Mouse (Mus musculus): ENCODE data around the gene Ncmap.

Ncmap gene

DNA sequence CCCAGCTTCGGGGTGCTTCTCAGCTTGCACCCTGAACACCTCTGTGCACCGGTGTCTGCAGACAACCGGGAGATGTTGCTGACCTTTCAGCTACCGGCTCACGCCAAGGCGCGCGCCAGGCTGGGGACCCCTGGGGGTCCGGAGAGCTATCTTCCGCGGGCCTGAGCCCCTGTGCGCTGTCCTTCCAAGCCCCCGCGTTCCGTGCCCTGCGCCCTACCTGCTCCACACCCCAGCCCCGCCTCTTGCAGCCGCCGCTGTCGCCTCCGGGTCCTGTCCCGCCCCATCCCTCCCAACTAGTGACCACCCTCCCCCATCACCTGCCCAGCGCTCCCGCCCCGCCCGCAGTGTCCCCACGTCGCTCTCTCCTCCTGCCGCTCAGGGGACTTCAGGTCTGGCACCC is at the start of gene Ncmap:
TSS of gene Ncmap (minus strand) at position 237 of the 400 bp plus-strand sequence.
- peak; percentile 29 for DNase-seq (ENCODE audit: extremely low spot score, low spot score)

DNA sequence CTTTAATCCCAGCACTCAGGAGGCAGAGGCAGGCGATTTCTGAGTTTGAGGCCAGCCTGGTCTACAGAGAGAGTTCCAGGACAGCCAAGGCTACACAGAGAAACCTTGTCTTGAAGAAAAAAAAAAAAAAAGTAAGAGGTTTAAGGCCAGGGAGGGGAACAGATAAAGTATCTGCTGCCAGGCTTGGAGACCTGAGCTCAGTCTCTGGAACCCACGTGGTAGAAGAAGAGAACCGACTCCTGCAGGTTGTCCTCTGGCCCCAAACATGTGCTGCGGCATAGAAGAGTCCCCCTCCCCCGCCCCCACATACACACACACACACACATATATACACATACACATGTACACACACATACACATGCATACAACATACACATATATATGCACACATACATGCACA is 44.4 kb upstream of the Ncmap start:
- DNase-seq (ENCODE audit: extremely low spot score, low spot score): no peak

DNA sequence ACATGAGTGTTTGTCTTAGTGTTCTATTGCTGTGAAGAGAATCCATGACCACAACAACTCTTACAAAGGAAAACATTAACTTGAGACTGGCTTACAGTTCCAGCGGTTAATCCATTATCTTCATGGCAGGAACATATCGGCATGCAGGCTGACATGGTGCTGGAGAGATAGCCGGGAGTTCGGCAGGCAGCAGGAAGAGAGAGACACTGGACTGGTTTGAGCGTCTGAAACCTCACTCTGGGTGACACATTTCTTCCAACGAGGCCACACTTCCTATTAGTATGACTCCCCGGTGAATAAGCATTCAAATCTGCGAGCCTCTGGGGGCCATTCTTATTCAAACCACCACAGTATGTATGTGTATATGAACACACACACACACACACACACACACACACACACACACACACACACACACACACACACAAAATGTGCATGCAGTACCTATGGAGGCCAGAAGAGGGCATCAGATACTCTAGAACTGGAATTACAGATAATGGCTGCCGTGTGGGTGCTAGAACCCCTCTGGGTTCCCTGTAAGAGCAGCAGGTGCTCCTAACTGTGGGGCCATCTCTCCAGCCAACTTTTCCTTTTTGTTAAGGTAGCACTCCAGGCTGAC is 42.0 kb upstream of the Ncmap start:
- DNase-seq (ENCODE audit: extremely low spot score, low spot score): peak; percentile 47

DNA sequence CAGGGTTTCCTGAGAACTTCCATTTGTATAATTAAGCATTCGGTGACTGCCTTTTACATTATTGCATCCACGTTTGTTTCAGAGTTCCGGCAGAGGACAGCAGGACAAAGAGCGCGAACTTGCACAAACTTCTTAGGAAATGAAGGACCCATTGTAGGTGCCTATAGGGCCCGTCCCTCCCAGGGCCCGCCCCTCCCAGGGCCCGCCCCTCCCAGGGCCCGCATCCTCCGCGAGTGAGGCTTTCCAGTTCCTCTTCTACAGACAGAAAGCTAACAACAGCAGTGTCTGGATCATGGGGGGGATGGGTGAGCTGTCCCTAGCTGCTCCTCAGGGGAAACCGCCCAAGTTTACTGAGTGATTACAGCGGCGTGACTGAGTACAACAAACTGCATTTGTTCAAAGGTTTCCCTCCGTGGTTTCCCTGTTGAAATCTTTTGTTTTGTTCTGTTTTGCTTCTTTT is 41.2 kb upstream of the Ncmap start:
- peak; percentile 76 for DNase-seq (ENCODE audit: extremely low spot score, low spot score)

DNA sequence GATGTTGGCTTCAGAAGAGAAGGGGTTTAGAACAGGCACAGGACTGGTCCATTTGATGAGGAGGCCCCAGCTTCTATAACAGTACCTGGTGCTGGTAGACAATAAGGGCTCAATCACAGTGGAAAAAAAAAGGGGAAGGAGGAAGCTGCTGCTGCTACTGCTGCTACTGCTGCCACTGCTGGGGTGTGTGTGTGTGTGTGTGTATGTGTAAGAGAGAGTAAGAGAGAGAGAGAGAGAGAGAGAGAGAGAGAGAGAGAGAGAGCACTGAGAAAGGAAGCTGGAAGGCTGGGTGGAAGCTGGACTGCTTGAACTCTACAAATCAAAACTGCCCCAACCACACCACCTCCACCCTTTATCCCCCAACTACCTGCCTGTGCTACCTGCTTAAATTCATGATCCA is 39.9 kb upstream of the Ncmap start:
- no peak for DNase-seq (ENCODE audit: extremely low spot score, low spot score)

DNA sequence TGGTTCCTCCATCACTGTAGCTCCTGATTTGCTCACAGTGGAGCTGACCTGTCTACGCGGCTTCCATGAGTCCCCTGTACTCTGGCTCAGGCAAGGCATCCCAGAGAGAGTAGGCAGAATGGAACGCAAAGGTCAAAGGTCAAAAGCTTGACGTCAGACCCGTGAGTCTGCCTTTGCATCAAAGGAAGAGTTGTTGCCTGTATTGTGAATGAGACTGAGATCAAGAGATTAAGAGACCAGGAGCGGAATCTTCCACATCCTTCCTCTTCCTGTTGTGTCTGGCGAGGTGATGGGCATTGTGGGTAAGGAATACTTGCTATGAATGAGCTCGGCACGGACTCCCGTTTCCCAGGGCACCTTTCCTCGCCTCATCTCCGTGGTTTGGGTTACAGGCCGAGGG is 38.3 kb upstream of the Ncmap start:
- DNase-seq (ENCODE audit: extremely low spot score, low spot score): no peak

DNA sequence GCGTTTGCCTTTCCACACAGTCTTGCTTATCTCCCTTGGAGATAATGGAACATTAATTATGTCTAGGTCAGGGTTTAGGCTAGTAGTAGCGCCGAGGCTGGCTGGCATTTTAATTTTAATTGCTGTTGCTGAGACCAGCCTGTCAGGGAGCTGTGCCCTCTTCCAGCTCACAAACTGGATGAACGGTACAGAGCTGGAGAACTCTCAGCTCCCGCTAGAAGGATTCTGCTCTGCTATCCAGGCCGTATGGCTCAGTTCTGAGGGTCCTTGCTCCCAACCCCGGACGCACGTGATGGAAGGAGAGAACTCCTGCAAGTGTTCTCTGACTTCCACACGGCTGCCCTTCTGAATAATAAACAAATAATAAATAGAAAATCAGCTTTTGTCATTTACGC is 36.4 kb upstream of the Ncmap start:
- no peak for DNase-seq (ENCODE audit: extremely low spot score, low spot score)

DNA sequence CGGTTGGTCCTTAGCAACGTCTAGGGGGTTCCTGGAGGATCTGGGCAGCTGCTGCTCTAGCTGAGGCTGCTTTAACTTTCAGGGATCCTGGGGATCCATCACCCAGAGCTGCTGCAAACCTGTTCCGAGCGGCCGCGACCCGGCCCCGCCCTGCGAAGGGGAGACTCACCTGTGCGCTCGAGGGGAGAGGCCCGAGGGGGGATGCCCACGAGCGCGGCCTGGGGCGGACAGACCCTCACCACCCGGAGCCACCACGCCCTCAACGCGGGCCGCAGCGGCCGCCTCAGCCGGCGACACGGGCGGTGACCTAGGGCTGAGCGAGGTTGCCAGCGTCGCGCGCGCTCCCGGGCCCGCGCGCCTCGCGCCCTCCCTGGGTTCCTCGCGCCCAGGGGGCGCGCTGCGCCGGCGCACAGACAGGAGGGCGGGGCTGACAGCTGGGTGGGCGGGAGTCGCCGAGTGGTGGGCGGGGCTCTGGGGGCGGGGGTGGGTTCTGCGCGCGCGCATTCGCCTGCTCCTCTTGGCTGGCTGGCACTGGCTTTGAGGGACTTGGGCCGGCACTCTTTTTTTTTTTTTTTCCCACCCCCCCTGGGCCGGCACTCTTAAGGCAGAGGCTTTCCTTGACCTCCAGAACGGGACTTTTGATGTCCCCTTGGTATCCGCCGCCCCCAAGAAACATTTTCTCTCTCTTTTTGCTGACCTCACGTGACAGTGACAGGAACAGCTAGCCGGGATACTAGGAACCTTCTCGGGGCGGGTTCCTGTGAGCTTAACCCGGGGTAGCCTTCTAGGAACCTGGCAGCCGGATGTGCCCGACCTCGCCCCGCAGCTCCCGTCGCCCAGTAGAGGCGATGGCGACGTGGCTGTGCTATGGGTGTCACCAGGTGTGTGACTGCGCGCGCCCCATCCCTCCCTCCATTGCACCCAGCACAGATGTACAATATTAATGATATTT is 35.7 kb upstream of the Ncmap start, which contains the start of gene Rcan3:
TSS of gene Rcan3 (minus strand) at position 411 of the 952 bp plus-strand sequence.
- DNase-seq (ENCODE audit: extremely low spot score, low spot score): peak; percentile 85

DNA sequence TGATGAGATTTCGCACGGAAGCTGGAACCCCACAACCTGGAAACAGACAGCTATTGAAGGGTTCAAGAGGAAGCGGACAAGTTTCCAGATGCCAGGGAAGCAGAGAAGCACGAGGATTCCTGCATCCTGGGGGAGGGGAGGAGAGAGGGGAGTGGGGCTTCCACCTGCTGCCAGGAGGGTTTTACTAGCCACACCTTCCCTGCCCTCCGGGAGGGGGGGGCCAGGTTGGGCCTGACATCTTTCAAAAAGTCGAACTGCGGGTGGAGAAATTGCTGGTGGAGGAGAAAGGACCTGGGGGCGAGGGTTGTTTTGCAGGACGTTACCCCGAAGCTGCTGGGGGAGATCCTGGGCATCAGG is 35.0 kb upstream of the Ncmap start:
- DNase-seq (ENCODE audit: extremely low spot score, low spot score): no peak

DNA sequence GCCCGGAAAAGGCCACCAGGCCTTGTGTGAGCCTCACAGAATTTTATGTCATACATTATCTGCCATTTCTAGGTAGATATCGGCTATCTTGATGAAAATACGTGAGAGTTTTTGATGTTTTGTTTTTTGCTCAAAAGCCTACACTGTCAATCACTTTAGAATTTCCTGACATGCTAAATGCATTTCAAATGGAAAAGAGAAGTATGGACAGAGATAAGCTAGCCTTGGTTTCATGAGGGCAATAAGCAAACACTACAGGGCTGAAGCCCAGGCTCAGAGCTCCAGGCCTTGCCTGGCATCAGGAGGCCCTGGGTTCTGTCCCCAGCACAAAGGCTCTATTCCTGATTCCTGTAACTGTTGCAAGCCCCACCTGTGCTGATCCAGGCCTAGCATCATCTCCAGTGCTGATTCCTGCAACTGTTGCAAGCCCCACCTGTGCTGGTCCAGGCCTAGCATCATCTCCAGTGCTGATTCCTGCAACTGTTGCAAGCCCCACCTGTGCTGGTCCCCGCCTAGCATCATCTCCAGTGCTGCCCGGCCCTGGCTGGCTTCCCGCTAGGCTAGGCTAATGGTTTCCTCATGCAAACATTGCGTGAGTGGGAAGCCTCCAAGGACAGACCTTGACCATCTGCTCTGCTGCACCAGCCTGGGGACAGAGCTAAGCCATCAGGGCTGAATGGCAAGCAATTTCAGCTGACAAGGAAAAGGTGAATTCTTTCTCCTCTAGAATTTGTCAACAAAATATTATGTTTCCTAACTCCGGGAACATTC is 32.1 kb upstream of the Ncmap start:
- DNase-seq (ENCODE audit: extremely low spot score, low spot score): no peak

DNA sequence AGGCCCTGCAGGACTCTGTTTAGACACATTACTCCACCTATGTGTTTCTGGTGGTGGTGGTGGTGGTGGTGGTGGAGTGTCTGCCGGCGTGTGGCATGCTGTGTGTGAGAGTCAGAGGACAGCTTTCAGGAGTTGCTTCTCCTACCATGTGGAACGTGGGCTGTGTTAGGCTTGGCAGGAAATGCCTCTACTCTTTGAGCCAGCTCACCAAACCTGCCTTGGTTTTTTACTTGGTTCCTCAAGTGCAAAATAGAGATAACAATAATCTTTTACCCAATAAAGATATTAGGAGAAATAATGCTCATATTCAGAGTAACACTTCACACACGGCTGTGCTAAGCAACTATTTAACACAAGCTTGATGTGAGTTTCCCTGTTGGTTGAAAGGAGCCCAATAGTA is 31.4 kb upstream of the Ncmap start:
- no peak for DNase-seq (ENCODE audit: extremely low spot score, low spot score)

DNA sequence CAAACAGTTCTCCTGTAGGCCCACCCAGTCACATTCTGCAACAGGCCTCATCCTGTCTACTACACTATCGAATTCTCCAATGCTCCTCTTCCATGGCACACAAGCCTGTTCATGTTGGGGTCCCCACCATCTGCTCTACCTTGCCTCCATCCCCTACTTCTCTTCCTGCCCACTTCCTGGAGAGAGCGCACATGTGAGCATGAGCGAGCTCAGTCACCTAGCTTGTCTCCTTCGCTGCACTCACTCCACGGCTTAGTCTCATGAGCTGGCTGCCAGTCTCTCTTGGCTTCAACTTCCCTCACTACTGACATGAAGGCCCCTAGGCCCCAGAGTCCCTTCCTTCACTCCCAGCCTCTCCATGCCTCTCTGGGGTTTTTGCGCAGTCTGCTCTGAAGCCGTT is 28.6 kb upstream of the Ncmap start:
- DNase-seq (ENCODE audit: extremely low spot score, low spot score): no peak

DNA sequence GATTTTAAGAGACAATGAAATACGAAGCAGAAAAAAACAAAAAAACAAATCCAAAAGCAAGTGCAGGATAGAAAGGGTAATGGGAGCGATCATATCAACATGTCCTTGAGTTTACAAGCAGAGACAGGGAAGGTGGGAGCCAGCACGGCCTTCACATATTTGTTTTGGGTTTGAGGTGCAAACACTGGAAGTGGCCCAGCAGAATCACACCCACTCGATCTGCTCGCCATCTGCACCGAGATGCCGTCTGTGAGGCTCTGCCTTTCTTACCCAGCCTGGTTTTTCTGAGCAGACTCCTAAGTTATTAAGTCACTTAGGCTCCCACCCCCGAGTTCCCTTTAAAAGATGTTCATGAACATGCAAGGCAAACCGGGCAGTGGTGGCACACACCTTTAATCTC is 27.6 kb upstream of the Ncmap start:
- DNase-seq (ENCODE audit: extremely low spot score, low spot score): no peak

DNA sequence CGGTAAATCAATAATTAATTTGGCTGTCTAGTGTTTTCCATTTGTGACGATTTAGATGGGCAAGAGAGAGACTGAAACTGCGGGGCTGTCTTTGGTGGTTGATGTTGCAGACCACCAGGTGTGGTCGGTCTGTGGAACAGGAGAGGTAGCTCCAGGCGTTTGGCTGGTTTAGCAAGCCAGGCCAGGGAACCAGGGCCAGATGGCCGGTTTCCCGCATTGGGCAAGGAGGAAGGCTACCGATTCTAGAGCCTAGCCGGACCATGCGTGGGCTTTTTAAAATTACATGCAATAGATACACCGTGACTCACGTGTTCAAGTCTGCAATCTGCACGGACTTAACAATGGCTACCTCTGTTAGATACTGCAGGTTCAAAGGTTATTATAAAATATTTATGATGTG is 22.9 kb upstream of the Ncmap start:
- no peak for DNase-seq (ENCODE audit: extremely low spot score, low spot score)

DNA sequence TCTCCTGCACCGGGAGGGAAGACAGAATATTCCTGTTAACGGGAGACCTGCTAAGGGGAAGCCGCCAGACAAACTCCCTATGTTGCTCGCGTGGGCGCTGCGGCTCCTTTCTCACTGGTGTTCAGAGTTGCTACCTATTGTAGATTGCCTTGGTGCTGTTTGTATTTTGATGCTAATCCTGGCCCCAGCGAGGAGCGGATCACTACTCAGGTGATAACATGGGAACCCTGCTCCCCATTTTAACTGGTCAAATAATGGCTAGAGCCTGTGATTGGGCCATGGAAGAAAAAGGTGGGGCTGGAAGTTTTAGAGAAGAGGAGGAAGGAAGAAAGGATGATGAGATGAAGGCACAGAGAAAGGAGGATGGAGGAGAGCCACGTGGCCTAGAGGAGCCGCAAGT is 22.4 kb upstream of the Ncmap start:
- DNase-seq (ENCODE audit: extremely low spot score, low spot score): no peak

DNA sequence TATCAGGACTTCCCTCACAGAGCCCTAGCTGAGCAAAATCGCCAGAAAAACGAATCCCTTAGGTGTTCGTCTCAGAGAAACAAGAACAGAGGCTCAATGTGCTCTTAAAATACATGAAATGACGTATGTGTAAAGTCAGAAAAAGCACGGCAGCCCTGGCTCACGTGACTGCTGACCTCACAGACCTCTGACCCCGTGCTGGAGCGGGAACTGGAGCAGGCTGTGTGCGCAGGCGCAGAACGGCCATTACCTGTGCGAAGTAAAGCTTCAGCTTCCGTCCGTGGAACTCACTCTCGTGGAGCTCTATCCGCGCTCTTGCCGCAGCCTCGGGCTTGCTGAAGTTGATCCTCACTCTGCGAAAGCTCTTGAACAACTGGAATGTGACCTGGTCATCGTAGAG is 22.0 kb upstream of the Ncmap start:
- no peak for DNase-seq (ENCODE audit: extremely low spot score, low spot score)

DNA sequence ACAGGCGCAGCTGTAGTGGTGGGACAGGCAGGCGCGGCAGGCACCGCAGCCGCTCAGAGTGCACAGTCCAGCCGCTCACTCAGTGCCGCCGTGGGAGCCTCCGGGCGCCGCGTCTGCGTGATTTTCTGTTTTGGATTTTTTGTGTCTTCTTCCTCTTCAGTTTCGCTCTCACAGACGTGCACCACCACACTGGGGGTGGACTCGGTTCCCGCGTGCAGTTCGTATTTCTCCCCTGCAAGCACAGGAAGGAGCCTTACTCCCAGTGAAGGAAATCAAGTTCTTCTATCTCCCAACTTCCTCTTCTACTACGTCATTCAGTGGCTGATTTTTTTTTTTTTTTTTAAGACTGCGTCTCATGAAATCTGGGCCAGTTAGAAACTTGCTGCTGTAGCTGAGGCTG is 18.3 kb upstream of the Ncmap start:
- no peak for DNase-seq (ENCODE audit: extremely low spot score, low spot score)

DNA sequence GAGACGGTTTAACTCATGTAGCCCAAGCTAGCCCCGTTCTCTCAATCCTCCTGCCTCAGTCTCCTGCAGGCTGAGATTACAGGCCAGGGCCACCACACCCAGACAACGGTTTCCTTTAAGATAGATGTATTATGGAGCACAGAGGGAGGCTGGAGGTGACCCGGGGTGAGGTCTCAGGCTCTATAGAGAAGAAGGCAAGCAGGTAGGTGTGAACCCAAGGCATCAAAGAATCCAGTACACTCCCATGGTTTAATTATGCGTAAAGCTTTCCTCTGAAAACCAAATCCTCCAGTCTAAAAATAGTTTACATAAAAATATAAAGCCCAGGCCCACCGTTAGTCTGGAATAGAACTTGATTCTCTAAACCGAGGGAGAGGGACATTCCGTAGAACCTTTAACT is 15.5 kb upstream of the Ncmap start:
- no peak for DNase-seq (ENCODE audit: extremely low spot score, low spot score)

DNA sequence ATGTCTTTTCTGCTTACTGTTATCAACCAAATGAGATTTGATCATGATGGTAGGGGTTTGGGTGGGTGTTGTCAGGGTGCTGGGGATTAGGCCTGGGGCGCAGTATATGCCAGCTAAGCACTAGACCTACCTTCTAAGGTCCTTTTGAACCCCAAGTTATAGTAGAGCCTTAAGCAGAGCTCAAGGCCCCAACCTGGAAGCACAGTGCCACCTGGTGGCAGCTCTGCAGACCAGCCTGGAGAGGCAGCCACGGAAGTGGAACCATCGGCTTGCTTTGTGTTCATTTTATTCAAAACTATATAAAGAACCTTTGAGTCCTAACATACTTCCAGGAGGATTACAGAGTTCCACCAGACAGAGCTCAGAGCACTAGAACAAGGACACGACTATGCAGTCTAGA is 13.6 kb upstream of the Ncmap start:
- peak; percentile 46 for DNase-seq (ENCODE audit: extremely low spot score, low spot score)

DNA sequence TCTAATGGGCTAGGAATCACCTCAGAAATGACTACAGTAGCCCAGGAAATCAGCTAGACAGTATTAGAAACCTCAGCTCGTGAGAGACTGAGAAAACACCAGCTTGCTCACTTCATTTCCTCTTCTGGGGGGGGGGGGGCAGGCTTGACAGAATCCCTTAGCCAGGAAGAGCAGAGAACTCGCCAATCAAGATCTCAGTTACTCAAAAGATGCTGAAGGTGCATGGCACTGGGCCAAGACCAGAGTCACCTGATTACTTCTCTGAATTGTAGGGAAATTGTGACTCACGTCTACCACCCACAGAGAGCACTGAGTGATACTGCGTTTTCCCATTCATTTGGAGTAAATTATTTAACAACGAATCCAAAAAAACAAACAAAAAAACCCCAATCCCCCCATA is 8.2 kb upstream of the Ncmap start:
- DNase-seq (ENCODE audit: extremely low spot score, low spot score): no peak

DNA sequence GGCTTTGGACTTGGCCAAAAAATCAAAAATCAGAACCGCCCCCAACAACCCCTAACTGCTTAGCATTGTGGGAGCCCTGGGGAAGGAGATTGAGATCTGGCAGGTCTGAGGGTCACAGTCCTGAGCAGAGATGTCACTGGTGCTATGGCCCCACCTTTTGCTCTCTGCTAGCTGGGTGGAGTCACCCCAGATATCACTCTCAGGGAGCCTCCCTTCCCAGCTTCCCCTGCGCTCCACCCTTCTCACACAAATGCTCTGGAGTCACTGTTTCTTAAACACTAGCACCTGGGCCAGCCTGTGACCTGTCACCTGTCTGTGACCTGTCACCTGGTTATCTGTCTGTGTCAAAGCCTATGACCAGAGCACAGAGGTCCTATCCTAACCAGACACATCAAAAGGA is 6.9 kb upstream of the Ncmap start:
- no peak for DNase-seq (ENCODE audit: extremely low spot score, low spot score)

DNA sequence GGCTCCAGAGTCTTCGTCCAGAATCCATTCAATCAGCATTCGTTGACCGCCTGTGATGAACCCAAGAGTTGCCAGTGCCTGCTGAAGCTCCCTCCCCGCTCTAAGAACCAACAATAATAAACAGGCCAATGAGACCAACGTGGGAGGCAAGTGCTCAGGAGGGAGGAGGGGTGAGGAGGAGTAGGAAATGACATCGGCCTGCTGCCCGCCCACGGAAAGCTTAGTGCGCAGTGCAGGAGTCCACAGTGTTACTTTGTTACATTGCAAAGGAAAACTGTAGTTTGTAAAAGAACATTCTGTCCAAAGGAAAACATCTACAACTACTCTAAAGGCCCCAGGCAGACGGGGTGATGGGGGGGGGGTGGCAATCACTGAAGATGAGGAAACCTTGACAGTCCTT is 6.0 kb upstream of the Ncmap start:
- DNase-seq (ENCODE audit: extremely low spot score, low spot score): no peak

All from neural tube, embryonic 10.5 days (tissue).